Mouse (Mus musculus): ENCODE data around the gene Myocos. TPM values are rescaled to one million over a fixed set of nuclear protein-coding genes. Genes with fewer than 3 reads are reported as not detected.

Myocos gene
- polyA plus RNA-seq, 1 experiment from 2014 or later, result not detected

DNA sequence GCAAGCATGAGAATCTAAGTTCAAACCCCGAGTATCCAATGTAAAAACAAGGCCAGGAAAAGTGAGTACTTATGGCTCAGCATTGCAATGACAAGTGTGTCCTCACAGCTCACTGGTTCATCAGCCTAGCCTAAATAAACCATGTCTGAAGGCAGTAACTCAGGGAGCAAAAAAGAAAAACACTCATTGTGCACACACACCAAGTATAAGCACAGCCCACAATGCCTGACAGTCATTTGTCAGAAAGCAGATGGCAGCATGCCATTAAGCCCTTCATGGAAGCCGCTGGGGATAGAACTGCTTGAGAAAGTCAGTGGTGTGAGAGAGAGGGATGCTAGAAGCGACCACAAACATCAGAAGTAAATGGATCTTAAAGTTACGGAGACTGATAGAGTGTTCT is 56.7 kb downstream of the Myocos start:
- Histone ChIP-seq H3K9me3 (ENCODE audit: control insufficient read depth, low read length) (no peaks in the 10 kb centered on the region), H3K4me2 (ENCODE audit: low read length) (no peak overlapping the region), H3K4me1 (replicated peaks; ENCODE audit: control insufficient read depth, insufficient read depth, low read length) (no peaks in the 10 kb centered on the region), H3K27me3 (replicated peaks; ENCODE audit: control insufficient read depth, insufficient read depth, low read length) (no peaks in the 10 kb centered on the region), H3K9ac (ENCODE audit: low read length) (no peak overlapping the region), H3K4me3 (ENCODE audit: low read depth, low read length) (no peak overlapping the region), H3K27ac (ENCODE audit: low read depth) (no peak overlapping the region), H3K36me3 (ENCODE audit: control insufficient read depth, insufficient read depth, low read length) (peaks cover 29% of the 10 kb centered on the region)
- ATAC-seq (replicated peaks; ENCODE audit: low FRiP score, low TSS enrichment, low read depth), result no peak
- 70% methylated on average over 4 of the region's 4 CpGs for WGBS
- no peak for DNase-seq (ENCODE audit: low spot score)

DNA sequence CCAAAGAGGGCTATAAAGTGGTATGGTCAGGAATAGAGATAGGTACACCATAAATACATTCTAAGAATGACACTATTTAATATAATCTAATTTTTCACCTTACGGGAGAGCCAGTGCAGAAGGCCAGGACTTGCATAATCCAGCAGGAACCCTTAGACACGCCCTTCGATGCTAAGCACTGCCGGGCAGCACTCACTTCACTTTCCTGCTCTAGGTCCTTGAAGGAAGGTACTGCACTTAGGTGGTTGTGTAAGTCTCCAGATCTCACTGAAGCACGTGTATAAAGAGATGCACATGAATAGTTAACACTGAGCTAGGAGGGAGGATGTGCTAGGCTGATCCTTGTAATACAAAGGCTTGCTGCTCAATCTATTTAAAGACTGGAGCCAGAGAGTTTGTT is 58.4 kb downstream of the Myocos start:
- H3K36me3 ChIP-seq (ENCODE audit: control insufficient read depth, insufficient read depth, low read length), result peaks cover 33% of the 10 kb centered on the region
- no peaks in the 10 kb centered on the region for H3K27me3 ChIP-seq (replicated peaks; ENCODE audit: control insufficient read depth, insufficient read depth, low read length)
- DNase-seq (ENCODE audit: low spot score) (no peak), ATAC-seq (replicated peaks; ENCODE audit: low FRiP score, low TSS enrichment, low read depth) (no peak)
- no peaks in the 10 kb centered on the region for H3K4me1 ChIP-seq (replicated peaks; ENCODE audit: control insufficient read depth, insufficient read depth, low read length)
- H3K27ac ChIP-seq (ENCODE audit: low read depth), result no peak overlapping the region
- H3K9ac ChIP-seq (ENCODE audit: low read length), result no peak overlapping the region
- no peak overlapping the region for H3K4me3 ChIP-seq (ENCODE audit: low read depth, low read length)
- WGBS, result 91% methylated on average over 5 of the region's 5 CpGs
- H3K4me2 ChIP-seq (ENCODE audit: low read length), result no peak overlapping the region
- H3K9me3 ChIP-seq (ENCODE audit: control insufficient read depth, low read length), result no peaks in the 10 kb centered on the region

DNA sequence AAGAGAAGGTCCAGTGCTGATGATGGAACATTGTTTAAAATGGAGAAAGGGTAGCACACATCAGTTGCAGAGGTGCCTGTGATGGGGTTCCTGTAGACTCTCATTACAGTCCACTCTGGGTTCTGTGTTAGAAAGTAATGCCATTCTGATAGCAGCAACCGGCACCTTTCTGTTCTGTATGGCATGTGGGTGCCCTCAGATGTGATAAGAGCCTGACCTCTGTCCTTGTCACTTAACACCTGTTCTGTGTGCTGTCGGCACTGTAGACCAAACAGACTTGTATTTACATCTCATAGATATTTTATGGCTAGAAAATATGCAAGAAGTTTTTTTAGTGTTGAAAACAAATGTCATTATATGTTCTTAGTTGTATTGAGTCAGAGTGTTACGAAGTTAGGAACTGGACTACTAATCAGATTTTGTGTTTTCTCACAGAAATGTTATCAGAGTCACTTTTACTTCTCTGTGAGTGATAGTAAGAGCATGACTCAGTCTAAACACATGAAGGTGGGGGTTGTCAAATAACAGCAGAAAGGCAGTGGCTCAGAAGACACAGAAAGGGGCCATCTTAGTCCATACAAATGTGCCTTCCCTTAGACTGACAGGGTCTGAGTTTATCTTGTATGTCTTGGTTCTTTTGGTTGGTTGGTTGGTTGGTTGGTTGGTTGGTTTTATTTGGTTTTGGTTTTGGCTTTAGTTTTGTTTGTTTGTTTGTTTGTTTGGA is 60.5 kb downstream of the Myocos start:
- DNase-seq (ENCODE audit: low spot score), result no peak
- Histone ChIP-seq H3K27ac (ENCODE audit: low read depth) (no peak overlapping the region), H3K36me3 (ENCODE audit: control insufficient read depth, insufficient read depth, low read length) (peaks cover 36% of the 10 kb centered on the region), H3K27me3 (replicated peaks; ENCODE audit: control insufficient read depth, insufficient read depth, low read length) (no peaks in the 10 kb centered on the region), H3K9me3 (ENCODE audit: control insufficient read depth, low read length) (no peaks in the 10 kb centered on the region), H3K4me2 (ENCODE audit: low read length) (no peak overlapping the region), H3K4me3 (ENCODE audit: low read depth, low read length) (no peak overlapping the region), H3K4me1 (replicated peaks; ENCODE audit: control insufficient read depth, insufficient read depth, low read length) (no peaks in the 10 kb centered on the region), H3K9ac (ENCODE audit: low read length) (no peak overlapping the region)
- 59% methylated on average over 3 of the region's 3 CpGs for WGBS
- no peak for ATAC-seq (replicated peaks; ENCODE audit: low FRiP score, low TSS enrichment, low read depth)

Small RNA genes within 50 kb of the gene (microRNA-seq; reads per million reads assigned to microRNA genes)
- gene Gm27616, result not detected

Other genes starting within 250 kb of the Myocos start
- 6.9 and 7.9 TPM in 2 replicates for gene Dnm3, start 180.2 kb downstream of the Myocos start, polyA plus RNA-seq (2014; fragmentation: Nextera tagmentation; extraction: Ambion mirVana)
- gene Mettl13, start 109.7 kb downstream of the Myocos start, polyA plus RNA-seq (2014; fragmentation: Nextera tagmentation; extraction: Ambion mirVana), result 16.6 and 18.1 TPM in 2 replicates
- 49.2 and 53.3 TPM in 2 replicates for gene Vamp4, start 87.7 kb downstream of the Myocos start, polyA plus RNA-seq (2014; fragmentation: Nextera tagmentation; extraction: Ambion mirVana)
- not detected in 2 replicates for gene Myoc, start 19.1 kb downstream of the Myocos start, polyA plus RNA-seq (2014; fragmentation: Nextera tagmentation; extraction: Ambion mirVana)
- 162 and 171 TPM in 2 replicates for gene Prrc2c, start 82.3 kb upstream of the Myocos start, polyA plus RNA-seq (2014; fragmentation: Nextera tagmentation; extraction: Ambion mirVana)
- 0.81 and 2.2 TPM in 2 replicates for gene Fmo4, start 155.8 kb upstream of the Myocos start, polyA plus RNA-seq (2014; fragmentation: Nextera tagmentation; extraction: Ambion mirVana)
- gene Fmo1, start 208.4 kb upstream of the Myocos start, polyA plus RNA-seq (2014; fragmentation: Nextera tagmentation; extraction: Ambion mirVana), result 12.4 and 15.2 TPM in 2 replicates
- 0.22 and 1.5 TPM in 2 replicates for gene Fmo2, start 240.5 kb upstream of the Myocos start, polyA plus RNA-seq (2014; fragmentation: Nextera tagmentation; extraction: Ambion mirVana)